Mouse (Mus musculus) retina, postnatal 1 day (tissue): ENCODE data around the gene Isyna1.

Source experiments
- DNase-seq: peaks from one replicate; pipeline ENCODE4 v3.0.0-alpha.2; 2012

The Isyna1 gene

GRCm38 (mm10) chr8:70605871-70606779 lies 12.0 kb downstream of the Isyna1 start:
- no peak for DNase-seq

- DNase-seq, result no peak
Measured at GRCm38 (mm10) chr8:70606780-70607602, 12.8 kb downstream of the Isyna1 start.

- no peak for DNase-seq
Measured at GRCm38 (mm10) chr8:70607603-70607897, 13.4 kb downstream of the Isyna1 start.

DNA sequence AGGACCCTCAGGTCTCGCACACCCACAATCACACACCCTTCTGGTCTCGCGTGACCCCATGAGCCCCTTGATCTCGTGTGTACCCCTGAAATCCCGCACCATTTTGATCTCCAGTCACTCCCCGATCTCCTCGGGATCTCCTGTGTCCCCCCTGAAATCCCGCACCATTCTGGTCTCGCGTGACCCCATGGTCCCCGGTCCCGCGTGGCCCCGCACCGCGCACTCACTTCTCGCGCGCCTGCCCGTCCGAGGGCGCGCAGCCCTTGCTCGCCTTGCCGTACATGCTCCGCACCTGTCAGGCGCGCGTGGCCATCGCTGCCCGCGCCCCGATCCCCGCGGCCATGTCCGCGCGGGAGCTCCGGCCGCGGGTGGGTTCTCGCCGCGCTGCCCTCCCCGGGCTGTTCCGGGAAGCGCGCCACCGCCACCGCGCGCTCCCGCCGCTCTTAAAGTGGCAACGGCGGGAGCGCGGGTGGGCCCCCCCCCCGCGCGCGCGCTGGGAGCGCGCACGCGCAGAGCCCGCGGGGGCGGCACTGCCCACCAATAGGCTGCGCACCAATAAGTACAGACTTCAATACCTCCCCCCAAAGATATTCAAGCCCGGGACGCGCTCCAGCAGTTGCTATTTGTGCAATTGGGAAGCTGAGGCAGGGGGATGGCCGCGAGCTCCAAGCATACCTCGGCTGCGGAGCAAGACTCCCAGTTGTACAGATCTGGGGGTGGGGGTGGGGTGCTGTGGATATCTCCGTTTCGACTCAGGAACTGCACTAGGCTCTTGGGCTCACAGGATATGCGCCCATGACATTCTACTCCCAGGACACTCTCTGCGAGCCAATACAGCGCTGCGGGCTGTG lies 13.9 kb downstream of the Isyna1 start:
- peak; percentile 78 for DNase-seq

DNA sequence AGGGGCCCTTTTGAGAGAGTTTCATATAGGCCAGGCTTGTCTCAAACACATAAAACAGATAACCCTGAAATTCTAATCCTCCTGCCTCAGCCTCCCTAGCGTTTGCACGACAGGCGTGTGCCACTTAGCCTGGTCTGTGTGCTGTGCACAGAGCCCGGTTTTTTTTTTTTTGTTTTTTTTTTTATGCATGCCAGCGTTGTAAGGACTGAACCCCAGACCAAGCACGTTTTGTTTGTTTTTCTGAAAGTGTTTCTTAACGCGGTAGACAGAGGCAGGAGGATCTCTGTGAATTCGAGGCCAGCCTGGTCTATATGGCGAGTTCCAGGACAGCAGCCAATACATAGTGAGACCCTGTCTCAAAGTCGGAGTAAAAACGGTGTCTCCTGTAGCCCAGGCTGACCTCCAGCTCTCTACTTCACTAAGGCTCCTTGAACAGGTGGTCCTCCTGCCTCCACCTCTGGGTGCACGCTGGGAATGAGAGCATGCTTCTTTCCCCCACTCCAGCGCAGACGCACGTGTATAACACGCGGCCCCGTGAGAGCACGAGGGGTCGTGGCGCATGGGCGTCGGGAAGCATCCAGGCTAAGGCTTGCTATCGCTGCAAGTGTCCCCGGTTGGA lies 14.7 kb downstream of the Isyna1 start, which contains the start of gene Ssbp4:
Ssbp4 (minus strand) TSS at position 124 of the 619 bp plus-strand sequence.
- no peak for DNase-seq

- DNase-seq, result peak; percentile 92
Measured at GRCm38 (mm10) chr8:70609368-70609848, 15.2 kb downstream of the Isyna1 start.

DNA sequence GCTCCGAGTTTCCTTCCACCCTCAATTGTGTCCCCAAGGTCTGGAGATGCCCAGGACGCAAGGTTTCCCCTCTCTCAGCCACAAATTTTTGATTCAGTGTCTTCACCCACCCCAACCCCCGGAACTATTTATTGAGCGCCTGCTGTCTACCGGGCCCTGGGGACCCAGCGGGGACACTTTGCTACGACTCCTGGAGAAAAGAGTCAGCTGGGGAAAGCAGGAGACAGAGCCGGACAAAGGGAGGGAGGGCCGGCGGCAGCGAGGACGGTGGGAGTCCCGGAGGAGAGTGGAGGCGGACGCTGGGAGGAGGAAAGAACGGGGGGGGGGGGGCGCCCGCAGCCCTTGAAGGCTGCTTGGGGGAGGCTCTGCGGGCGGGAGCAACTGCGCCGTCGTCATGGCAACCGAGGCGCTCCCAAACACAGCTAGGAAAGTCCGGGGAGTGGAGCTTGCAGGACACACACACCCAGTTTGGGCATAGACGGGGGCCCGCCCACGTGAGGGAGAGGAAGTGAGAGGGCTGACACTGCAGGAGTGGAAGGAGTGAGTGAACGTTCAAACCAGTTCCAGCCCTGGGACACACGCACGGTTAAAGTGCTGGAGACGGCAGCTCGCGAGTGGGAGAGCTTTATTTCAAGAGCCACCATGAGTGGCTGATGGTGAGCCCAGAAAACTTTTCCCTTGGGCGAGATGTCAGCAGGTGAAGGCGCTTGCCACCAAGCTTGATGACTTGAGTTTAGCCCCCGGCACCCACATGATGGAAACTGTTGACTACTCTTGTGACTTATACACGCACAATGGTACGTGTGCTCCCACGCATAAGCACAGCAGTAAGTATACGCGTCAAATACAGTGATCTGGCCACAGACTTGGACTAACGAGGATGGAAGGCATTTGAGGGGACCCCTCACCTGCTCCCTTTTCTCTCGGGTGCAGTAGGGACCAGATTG lies 15.9 kb downstream of the Isyna1 start:
- DNase-seq, result peak; percentile 92

DNA sequence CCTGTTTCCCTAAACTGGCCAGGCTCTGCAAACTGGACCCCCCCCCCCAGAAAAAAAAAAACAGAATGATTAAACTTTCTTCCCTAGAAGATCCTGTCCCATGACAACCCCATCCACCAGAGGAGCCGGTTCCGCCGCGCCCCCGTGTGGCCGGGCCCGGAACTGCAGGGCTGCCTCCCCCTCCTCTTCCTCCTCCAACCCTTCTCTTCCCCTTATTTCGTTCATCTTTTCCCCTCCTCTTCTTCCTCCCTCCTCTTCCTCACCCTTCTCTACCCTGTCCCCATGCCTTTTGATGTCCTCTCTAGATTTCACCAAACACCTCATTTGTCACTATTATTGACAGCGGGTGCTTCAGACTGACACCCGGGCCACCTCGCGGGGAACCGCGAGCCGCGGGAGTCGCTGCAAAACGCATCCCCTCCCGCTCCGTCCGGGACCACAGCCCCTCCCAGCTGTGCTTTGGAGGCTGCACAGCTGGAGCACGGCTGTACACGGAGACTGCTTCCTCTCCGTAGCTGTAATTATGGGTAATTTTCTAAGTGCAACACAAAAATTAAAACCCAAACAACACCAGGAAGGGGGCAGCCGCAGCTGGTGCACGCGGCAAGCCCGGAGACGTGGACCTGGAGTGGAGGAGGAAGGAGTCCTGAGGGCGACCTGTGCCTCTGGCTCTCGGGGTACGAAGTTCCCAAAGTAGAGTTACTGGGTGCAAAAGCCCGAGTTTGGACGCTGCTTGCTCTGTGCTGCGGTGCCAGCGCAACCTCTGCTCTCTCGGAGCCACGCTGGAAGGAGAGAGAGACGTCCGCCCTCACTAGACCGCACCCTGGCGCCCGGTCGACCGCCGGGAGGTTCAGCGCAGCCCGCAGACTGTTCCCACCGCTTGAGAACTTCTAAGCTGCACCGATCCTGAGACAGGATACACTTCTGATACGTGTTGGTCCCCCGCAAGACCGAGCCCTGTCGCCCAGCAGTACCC lies 16.9 kb downstream of the Isyna1 start:
- DNase-seq, result peak; percentile 80

DNA sequence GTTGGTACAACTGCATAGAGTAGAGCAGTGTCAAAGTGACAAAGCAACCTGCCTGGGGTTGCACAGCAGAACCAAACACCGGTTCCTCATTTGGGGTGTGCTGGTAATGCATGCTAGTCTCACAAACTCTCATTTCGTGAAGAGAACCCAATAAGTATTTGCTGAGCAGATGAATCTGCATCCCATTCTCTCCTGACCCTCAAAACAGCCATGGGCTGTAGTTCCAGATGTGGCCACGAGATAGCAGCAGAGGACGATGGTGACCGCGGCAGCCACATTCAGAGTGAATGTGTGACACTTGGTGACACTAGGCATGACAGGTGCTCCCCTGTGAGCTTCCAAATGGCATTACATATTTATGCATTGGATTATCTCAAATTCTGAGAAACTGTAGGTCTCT lies 17.7 kb downstream of the Isyna1 start:
- DNase-seq, result peak; percentile 91

- DNase-seq, result no peak
Measured at GRCm38 (mm10) chr8:70613763-70614162, 19.6 kb downstream of the Isyna1 start.

GRCm38 (mm10) chr8:70614469-70614868 lies 20.3 kb downstream of the Isyna1 start:
- DNase-seq, result no peak

GRCm38 (mm10) chr8:70615281-70615680 lies 21.1 kb downstream of the Isyna1 start:
- no peak for DNase-seq

- DNase-seq, result no peak
Measured at GRCm38 (mm10) chr8:70615894-70616293, 21.7 kb downstream of the Isyna1 start, which contains the start of gene Lrrc25. Lrrc25 (plus strand) TSS chr8:70616155.

GRCm38 (mm10) chr8:70616645-70617044 lies 22.5 kb downstream of the Isyna1 start:
- no peak for DNase-seq

DNA sequence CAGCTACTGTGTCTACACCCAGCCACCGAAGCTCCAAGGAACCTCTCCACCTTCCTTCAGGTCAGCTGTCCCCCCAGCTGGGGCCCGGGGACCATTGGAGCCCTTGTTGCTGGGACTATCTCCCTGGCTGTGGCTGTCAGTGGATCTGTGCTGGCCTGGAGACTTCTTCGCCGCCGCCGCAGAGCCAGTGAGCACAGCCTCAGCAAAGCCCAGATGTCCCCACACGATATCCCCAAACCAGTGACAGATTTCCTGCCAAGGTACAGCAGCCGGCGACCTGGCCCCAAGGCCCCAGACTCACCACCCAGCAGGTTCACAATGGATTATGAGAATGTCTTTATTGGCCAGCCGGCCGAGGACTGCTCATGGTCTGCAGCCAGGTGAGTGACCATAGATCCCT lies 23.8 kb downstream of the Isyna1 start:
- DNase-seq, result no peak

GRCm38 (mm10) chr8:70618888-70619334 lies 24.7 kb downstream of the Isyna1 start:
- no peak for DNase-seq

GRCm38 (mm10) chr8:70622220-70622619 lies 28.0 kb downstream of the Isyna1 start:
- DNase-seq, result no peak

GRCm38 (mm10) chr8:70625104-70625503 lies 30.9 kb downstream of the Isyna1 start:
- peak; percentile 78 for DNase-seq

DNA sequence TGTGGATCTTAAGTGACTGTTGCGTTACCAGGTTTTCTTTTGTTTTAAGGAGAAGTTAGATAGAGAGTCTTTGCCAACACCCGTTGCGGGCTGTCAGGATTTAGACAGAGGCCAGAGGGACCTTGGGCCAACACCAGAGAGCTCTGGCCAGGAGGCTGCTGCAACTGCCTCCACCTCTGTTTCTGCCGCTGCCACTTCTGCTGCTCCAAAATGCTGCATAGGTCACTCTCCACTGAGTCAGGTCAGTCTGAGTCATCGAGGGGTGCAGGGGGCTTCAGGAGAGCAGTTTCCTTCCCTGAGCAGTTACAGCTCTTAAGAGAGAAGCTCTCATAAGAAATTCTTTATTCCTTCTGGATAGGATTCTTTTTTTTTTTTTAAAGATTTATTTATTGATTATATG lies 32.9 kb downstream of the Isyna1 start:
- DNase-seq, result no peak
